Mouse (Mus musculus) cerebellum, adult 2 months (tissue): ENCODE data around the gene Nkx6-2.

Source experiments
- CTCF ChIP-seq: fragments of 200-500 bp; IDR thresholded peaks from 2 replicates; pipeline ENCODE4 v1.5.1; 2011; ENCODE audit warnings: low read depth, mild to moderate bottlenecking, control low read depth, low read length, moderate library complexity, borderline replicate concordance; ENCODE audit not compliant: insufficient read depth
- POLR2A ChIP-seq: fragments of 200-500 bp; IDR thresholded peaks from 2 replicates; pipeline ENCODE4 v1.6.1; 2011; ENCODE audit warnings: low read length, control low read depth, borderline replicate concordance; ENCODE audit not compliant: insufficient read depth

DNA sequence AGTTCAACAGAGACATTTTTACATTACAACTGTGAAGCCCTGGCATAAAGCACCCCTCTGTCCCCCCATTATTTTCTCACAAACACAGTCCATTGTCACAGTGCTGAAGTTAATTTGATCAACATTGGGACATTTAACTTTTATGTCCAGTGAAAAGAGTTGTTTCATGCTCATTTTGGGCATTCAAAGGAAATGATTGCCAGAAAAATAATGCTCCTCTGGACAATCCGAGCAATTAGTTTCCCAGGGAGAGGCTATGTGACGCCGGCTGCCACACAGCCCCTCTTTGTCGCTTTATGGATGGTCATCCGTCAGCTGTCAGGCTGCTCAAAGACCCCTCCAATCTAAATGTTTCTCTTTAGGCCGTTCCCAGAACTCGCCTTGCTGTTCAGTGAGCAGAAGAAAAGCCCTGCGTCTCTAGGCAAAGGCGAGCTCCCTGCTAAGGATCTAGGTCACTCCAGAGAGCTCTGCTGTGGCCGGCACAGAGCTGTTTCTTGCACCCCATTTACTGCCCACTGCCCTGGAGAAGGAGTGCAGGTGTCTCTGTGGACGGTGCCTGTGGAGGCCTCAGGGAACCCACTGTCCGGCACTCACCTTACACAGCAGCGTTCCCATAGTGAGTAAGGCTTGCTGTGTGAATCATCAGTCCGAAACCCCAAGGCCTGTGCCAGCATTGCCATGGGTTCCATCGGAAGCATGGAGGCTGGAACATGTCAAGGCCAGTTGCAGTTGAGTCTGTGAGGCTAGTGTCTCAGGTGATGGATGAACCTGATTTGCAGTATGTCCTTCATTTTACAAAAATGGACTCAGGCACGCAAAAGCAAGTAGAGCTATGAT is 51.8 kb downstream of the Nkx6-2 start:
- TF ChIP-seq POLR2A: no peak
- TF ChIP-seq CTCF: no peak
